Mouse (Mus musculus) testis, postnatal 10 days (tissue): Measurements from ENCODE around the gene Pakap.

Experiments used
- DNase-seq: peaks from one replicate; pipeline ENCODE4 v3.0.0; 2021; ENCODE audit warnings: low spot score

Pakap gene

GRCm38 (mm10) chr4:57625756-57626155 is 57.8 kb downstream of the Pakap start:
- no peak for DNase-seq

- DNase-seq = no peak
These were observed 58.9 kb downstream of the Pakap start for GRCm38 (mm10) chr4:57626921-57627320.

DNA sequence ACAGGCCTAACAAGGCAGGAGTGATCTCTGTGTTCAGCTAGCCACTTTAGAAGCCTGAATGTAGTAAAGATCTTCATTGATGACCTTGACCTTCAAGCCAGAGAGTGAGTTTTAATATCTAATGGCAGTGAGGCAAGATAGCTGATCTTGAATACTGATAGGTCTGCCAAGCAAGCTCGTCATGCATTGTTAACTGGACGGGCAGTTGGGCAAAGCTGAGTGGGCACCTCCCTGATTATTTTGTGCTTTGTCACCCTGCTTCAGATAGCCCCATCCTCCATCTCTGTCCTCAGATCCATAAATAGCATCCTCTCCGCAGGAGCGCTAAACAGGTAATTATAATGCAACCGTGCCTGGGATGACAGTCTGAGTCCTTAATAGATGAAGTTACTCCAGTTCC is 64.4 kb downstream of the Pakap start:
- no peak for DNase-seq

- DNase-seq = no peak
These were observed 65.1 kb downstream of the Pakap start for GRCm38 (mm10) chr4:57633052-57633451.

- DNase-seq = no peak
These were observed 67.0 kb downstream of the Pakap start for GRCm38 (mm10) chr4:57634956-57635355.

DNA sequence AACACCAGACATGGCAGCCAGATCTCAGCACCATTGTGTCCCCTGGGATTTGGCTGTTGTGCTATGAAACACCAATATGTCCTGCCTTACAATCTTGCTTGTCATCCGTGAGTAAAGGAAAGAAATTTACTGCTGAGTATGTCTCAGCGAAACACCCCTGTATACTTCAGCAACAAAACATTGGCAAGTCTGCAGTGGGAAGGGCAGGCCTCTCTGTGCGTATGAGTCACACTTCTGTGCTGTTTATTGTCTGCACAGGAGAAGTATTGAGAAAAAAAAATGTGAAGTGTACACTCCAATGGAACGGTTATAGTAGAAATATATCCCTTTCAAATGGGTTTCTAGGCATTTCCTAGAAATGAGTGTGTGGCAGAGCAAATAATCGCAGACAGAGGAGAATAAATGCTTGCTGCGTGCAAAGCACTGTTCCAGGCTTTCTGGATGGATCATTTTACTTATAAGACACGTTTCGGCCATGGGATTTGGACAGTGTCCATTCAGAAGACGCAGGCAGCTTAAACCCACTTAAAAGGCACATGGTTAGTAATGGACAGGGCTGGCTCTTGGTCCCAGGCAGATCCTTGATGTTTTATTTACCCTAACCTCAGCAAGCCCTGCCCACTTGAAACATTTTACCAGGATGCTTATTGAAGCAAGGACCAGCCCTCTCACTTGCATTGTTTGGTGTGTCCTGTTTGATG is 69.0 kb downstream of the Pakap start:
- no peak for DNase-seq

DNA sequence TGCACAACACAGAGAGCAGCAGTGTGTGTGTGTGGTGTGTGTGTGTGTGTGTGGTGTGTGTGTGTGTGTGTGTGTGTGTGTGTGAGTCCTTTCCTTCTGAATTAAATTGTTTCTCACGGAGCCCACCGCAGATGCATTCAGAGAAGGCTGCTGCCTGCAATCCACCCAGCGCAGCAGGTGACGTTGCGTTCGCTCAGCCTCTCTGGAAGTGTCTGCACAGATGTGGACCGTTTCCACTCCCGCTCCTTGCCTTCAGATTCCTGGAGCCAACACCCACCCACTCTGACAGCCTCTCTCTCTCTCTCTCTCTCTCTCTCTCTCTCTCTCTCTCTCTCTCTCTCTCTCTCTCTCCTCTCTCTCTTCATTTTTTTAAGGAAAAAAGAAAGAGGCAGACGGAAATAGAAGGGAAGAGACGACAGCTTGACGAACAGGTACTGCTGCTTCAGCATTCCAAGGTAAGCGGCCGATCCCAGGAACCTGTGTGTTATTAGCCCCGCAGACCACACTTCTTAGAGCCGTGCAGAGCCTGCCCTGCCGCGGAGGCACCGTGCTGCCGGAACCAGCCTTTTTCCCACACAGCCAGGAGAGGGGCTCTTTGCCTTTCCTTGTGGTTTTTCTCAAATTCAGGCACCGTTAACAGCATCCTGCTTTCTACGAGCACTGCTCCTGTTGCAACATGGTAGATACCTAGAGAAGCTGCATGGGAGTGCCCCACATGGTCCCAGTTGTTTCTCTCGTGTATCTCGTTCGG is 69.8 kb downstream of the Pakap start:
- no peak for DNase-seq

- no peak for DNase-seq
These were observed 71.0 kb downstream of the Pakap start for GRCm38 (mm10) chr4:57638941-57639340.

DNA sequence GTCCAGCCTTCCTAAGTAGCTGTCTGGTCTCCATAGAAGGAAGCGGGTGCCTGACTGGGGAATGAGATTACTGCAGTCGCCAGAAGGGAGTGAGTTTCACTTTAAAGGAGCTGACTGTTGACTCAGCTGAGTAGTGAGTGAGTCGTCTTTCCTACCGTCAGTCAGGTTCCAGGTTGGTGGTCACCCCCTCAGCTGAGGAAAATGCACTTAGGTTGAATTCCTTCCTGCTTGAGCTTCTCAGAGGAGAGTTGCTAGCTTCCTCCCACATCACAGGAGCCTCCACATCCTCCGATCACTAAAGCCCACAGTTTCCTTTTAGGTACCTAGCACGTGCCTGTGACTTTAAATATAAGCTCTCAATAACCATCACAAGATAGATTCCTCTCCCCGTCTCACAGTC is 72.2 kb downstream of the Pakap start:
- no peak for DNase-seq

DNA sequence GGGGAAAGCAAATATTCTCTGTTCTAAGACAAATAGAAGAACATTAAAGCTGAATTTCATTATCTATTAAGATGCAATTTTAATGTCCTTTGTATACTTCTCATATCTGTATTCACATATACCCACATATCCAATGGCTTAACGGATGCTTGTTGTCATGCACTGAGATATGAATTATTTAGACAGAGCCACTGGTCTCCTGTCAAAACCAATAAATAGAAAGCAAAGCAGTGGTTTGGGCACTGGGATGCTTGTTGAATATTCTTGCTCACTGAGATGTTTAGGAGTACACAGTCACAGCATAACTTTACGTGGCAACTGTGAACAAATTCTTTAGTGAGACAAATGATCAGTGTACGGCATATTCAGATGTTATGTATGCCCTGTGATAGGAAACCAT is 73.0 kb downstream of the Pakap start:
- no peak for DNase-seq

- no peak for DNase-seq
These were observed 83.0 kb downstream of the Pakap start for GRCm38 (mm10) chr4:57650994-57651393.

GRCm38 (mm10) chr4:57651547-57651946 is 83.6 kb downstream of the Pakap start:
- no peak for DNase-seq

DNA sequence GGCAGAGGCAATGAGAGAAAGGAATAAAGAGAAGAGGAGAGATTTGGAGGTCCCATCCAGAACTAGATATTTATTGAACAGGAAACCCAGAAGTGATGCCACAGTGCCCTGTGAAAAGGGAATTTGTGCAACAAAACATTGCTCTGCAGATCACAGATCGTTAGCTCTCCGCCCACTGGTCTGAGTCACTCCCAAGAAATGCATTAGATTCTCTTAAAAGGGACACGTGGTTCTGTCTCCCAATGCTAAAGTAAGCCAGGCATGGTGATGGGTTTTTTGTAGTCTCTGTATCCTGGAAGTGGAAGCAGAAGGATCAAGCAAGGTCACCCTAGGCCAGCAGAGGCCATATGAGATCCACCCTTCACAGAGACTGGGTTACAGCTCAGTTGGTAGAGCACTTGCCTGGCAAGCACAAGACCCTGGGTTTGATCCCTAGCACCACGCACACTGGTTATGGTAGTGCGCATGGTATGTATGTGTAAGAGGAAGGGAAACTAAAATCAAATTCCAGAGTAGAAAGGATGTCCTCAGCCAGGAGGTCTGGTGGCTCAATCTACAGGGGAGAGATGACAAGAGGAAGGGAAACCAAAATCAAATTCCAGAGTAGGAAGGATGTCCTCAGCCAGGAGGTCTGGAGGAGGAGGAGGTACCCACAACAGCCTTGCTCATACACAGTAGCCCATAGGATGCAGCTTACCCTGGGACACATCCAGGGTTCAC is 84.4 kb downstream of the Pakap start:
- DNase-seq = no peak

- DNase-seq = no peak
These were observed 88.0 kb downstream of the Pakap start for GRCm38 (mm10) chr4:57655966-57656365.

DNA sequence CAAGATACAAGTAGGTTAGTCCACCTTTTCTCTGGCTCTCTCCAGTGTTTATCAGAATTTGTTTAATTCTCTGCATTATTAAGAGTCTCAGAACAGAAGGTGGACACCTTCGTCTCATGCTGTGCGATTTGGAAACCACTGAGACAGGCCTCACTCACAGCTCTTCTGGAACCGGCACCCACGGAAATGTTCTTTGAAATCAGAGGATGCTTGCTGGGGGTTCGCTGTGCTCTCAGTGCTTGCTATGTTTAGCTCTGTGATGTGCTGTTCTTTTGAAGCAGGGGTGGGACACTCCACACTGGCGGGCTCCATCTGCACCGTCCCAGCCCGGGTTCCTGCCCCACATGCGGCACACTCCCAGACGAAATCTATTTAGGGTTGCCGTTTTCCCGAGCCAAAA is 88.4 kb downstream of the Pakap start:
- no peak for DNase-seq

DNA sequence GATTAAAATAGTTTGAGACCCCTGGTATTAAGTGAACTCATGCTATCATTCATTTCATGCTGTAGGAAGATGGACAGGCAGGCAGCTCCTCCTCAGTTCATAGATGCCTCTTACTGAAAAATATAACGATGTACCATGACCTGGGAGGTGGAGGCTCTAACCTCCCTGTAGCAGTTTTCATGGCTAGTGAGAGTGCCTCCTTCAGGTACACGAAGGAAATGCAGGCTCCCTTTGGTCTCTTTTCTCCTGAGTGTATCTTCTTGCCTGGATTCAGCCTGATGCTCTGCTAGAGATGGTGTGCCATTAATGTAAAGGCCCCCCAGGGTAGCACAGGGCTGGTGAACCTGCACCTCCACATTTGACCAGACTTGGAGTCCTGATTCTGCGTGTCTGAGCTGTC is 88.9 kb downstream of the Pakap start:
- DNase-seq = no peak

- DNase-seq = no peak
These were observed 92.5 kb downstream of the Pakap start for GRCm38 (mm10) chr4:57660470-57660869.

GRCm38 (mm10) chr4:57666101-57666500 is 98.1 kb downstream of the Pakap start:
- DNase-seq = no peak

DNA sequence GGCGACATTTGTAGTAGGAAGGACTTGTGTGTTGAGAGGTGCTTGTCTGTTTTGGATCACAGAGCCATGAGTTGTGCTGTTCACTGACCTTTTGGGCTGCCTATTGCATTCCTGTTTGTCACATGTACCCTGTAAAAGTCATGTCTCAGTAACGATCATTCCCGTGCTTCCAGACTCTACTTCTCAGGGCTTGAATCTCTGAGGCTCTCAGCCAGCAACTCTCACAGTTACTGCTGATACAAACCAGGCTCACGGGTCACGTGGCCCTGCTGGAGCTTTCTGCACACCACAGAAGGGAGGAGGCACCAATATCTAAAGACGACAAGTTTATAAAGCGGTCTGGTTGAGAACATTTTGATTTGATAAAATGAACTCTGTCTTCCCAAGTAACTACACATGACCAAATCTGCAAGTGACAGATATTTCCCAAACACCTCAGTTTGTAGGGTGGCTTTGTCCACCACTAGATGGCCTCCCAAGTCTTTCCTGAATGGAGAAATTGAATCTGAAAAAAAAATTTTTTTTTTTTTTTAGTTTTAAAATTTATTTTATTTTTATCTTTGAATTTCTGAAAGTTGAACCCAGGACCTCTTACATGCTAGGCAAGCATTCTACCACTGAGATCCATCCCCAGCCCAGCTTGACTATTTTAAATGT is 103.0 kb downstream of the Pakap start:
- no peak for DNase-seq

DNA sequence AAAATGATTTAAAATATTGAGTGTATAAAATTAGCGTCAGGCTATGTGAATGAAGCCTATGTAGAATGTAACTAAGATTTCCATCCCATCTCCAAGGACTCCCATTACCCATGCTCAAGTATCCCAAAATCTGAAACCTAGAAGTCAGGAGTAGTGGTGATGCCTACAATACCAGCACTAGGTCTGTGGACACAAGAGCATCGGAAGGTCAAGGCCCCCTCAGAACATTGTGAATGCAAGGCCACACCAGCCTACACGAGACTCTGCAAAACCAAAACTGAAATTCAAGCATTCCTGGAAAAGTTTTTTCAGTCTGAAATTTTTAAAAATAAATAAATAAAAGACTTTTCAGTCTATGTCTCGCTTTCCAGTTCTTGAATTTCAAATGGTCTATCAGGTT is 104.6 kb downstream of the Pakap start:
- no peak for DNase-seq

DNA sequence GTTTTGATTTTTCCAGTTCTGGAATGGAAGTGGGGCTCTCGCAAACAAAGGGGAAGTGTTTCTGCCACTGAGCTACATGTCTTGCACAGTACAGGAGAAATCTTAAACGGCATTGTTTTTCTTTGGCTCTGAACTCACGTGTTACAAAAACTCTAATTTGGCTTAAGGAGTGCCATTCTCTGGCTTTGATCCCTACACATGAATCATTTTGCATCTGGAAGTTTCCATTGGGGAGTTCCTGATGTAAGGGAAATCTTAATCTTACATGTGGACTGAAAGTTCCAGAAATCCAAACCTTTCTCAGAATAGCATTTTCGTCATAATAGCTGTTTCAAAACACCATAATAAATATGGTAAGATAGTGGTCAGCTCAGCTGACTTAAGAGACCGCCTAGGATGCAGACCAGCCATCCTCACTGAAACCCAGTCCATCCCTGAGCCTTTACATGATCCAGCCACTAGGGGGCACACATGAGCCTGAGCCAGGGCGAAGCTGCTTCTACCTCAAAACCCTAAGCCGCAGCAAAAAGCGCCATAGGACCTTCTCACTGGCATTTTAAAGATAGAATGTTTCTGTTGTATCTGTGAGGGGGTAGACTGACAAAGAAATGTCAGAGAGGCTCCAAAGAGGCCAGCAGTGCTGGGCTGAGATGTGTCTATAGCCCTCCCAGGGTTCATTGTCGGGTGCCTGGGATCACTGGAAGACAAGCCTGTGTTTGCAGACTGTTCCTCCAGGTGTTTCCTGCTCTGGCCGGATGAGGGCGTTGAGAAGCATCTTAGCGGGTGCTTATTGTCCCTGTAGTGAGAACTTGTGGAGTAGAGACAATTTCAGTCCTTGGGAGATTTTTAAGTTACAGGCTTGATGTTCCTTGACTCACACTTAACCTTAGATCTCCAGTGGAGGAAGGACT is 105.3 kb downstream of the Pakap start:
- DNase-seq = peak; percentile 93

GRCm38 (mm10) chr4:57674351-57674750 is 106.4 kb downstream of the Pakap start:
- DNase-seq = no peak
